Mouse (Mus musculus) liver, embryonic 14.5 days (tissue): ENCODE results near the gene Dnajb13.
A peak's percentile ranks its signal among the peaks of the same experiment; 100 is the strongest.

Experiments
- CTCF ChIP-seq: IDR thresholded peaks from 2 replicates; pipeline ENCODE4 v1.5.1; 2016; ENCODE audit warnings: antibody characterized with exemption, low read depth, control low read depth
- EP300 ChIP-seq: IDR thresholded peaks from 2 replicates; pipeline ENCODE4 v1.6.1; 2016; ENCODE audit warnings: antibody characterized with exemption, low read depth

- TF ChIP-seq EP300 (no peak), CTCF (0 out of 2 replicates have a peak, but pooled peaks have one; percentile 14)
Observed at GRCm38 (mm10) chr7:100506494-100506893, 8.3 kb downstream of the Dnajb13 start.
